In genomic region chr3:95124972-95125371, GRCm38 (mm10) we compare ENCODE assay signal across 9 mouse cellular contexts. TPM values are rescaled to one million over a fixed set of nuclear protein-coding genes. Genes with fewer than 3 reads are reported as not detected.
A peak's percentile ranks its signal among the peaks of the same experiment; 100 is the strongest.
DNase-seq lines count a peak whose midpoint lies in the region; ATAC-seq and TF ChIP-seq lines count a peak whose summit lies in the region.
"Had no signal": no experiment of that assay in that cellular context is flagged by ENCODE, and none has a peak within 500 bp of the region (broad histone marks: within the 10 kb centered on the region; RNA-seq: fewer than 3 reads in every experiment).

No protein-coding gene starts in this region.

- TF ChIP-seq EP300 in liver, postnatal 0 days (IDR thresholded peaks at IDR 0.05; ENCODE audit: low read depth), result no peak

- H3K9me3 ChIP-seq in forebrain, embryonic 12.5 days, result no peaks in the 10 kb centered on the region
- no peaks in the 10 kb centered on the region for H3K9me3 ChIP-seq in forebrain, embryonic 10.5 days
- H3K9me3 ChIP-seq in liver, postnatal 0 days (ENCODE audit: low read length), result no peaks in the 10 kb centered on the region
- H3K9me3 ChIP-seq in liver, embryonic 12.5 days (replicated peaks), result no peaks in the 10 kb centered on the region
- no peaks in the 10 kb centered on the region for H3K9me3 ChIP-seq in heart, embryonic 14.5 days (ENCODE audit: control insufficient read depth, low read length)

- no peak for TF ChIP-seq CTCF in liver, postnatal 0 days (IDR thresholded peaks at IDR 0.05; ENCODE audit: low read depth)

- no peak for ATAC-seq in forebrain, embryonic 12.5 days (ENCODE audit: low FRiP score)
- ATAC-seq in liver, postnatal 0 days, result peak; percentile 34; the same call in 1 of the 2 replicates
- ATAC-seq in liver, embryonic 12.5 days, result no peak
- ATAC-seq in heart, embryonic 14.5 days (ENCODE audit: insufficient number of reproducible peaks, insufficient read depth, low FRiP score, low read depth), result 0 out of 2 replicates have a peak, but pooled peaks have one; percentile 9

- H3K36me3 ChIP-seq in forebrain, embryonic 12.5 days (replicated peaks), result peaks cover 48% of the 10 kb centered on the region
- peaks cover 61% of the 10 kb centered on the region for H3K36me3 ChIP-seq in forebrain, embryonic 10.5 days (replicated peaks)
- H3K36me3 ChIP-seq in liver, postnatal 0 days (replicated peaks; ENCODE audit: insufficient read depth, low read length), result peaks cover 29% of the 10 kb centered on the region
- peaks cover 39% of the 10 kb centered on the region for H3K36me3 ChIP-seq in liver, embryonic 12.5 days
- peaks cover 51% of the 10 kb centered on the region for H3K36me3 ChIP-seq in heart, embryonic 14.5 days (ENCODE audit: control insufficient read depth, insufficient read depth, low read length)

- H3K27ac ChIP-seq in forebrain, embryonic 12.5 days, result 0 out of 2 replicates have a peak overlapping the region, but pooled peaks have one; percentile 31
- no peak overlapping the region for H3K27ac ChIP-seq in forebrain, embryonic 10.5 days
- H3K27ac ChIP-seq in liver, postnatal 0 days (ENCODE audit: low read depth), result no peak overlapping the region
- no peak overlapping the region for H3K27ac ChIP-seq in liver, embryonic 12.5 days
- H3K27ac ChIP-seq in heart, embryonic 14.5 days (replicated peaks in 1 of 2; ENCODE audit: control insufficient read depth in 1 of 2, insufficient read depth in 1 of 2, low read depth in 2 of 2, low read length in 2 of 2), result peak overlapping the region; percentile 24 to 64

- no peak for DNase-seq in forebrain, embryonic 10.5 days (ENCODE audit: extremely low spot score, low spot score)
- peak; percentile 60 for DNase-seq in liver, postnatal 0 days
- DNase-seq in lung, postnatal 4 days, result peak; percentile 80 to 88
- DNase-seq in urinary bladder, postnatal 25 days (ENCODE audit: low spot score), result no peak
- DNase-seq in cerebellum, adult 9-11 months, result no peak

- 46% methylated on average over 5 of the region's 5 CpGs for WGBS in forebrain, embryonic 12.5 days
- WGBS in forebrain, embryonic 10.5 days, result 61% methylated on average over 5 of the region's 5 CpGs
- WGBS in liver, postnatal 0 days (ENCODE audit: insufficient replicate concordance), result 40% methylated on average over 5 of the region's 5 CpGs
- 59% methylated on average over 5 of the region's 5 CpGs for WGBS in liver, embryonic 12.5 days (ENCODE audit: insufficient replicate concordance)
- WGBS in heart, embryonic 14.5 days, result 3% methylated on average over 5 of the region's 5 CpGs

- H3K27me3 ChIP-seq in forebrain, embryonic 12.5 days, result no peaks in the 10 kb centered on the region
- H3K27me3 ChIP-seq in forebrain, embryonic 10.5 days (ENCODE audit: poor library complexity, severe bottlenecking), result no peaks in the 10 kb centered on the region
- no peaks in the 10 kb centered on the region for H3K27me3 ChIP-seq in liver, postnatal 0 days (ENCODE audit: insufficient read depth, low read length)
- no peaks in the 10 kb centered on the region for H3K27me3 ChIP-seq in liver, embryonic 12.5 days (replicated peaks)
- no peaks in the 10 kb centered on the region for H3K27me3 ChIP-seq in heart, embryonic 14.5 days (ENCODE audit: control insufficient read depth, insufficient read depth, low read length)

- H3K4me3 ChIP-seq in forebrain, embryonic 12.5 days (replicated peaks), result no peak overlapping the region
- no peak overlapping the region for H3K4me3 ChIP-seq in forebrain, embryonic 10.5 days
- no peak overlapping the region for H3K4me3 ChIP-seq in liver, postnatal 0 days (ENCODE audit: low read depth, low read length)
- H3K4me3 ChIP-seq in liver, embryonic 12.5 days, result no peak overlapping the region
- no peak overlapping the region for H3K4me3 ChIP-seq in heart, embryonic 14.5 days (ENCODE audit: control insufficient read depth in 1 of 2, insufficient read depth in 1 of 2, low read depth in 1 of 2, low read length in 2 of 2)
- H3K4me3 ChIP-seq: myocyte had no signal

- H3K9ac ChIP-seq in forebrain, embryonic 12.5 days, result no peak overlapping the region
- no peak overlapping the region for H3K9ac ChIP-seq in liver, postnatal 0 days (replicated peaks)
- no peak overlapping the region for H3K9ac ChIP-seq in liver, embryonic 12.5 days
- H3K9ac ChIP-seq in heart, embryonic 14.5 days (ENCODE audit: low read length), result no peak overlapping the region; the same call in 1 of the 2 replicates

- no peak overlapping the region for H3K4me2 ChIP-seq in forebrain, embryonic 12.5 days
- no peak overlapping the region for H3K4me2 ChIP-seq in liver, postnatal 0 days (ENCODE audit: low read depth, low read length)
- H3K4me2 ChIP-seq in liver, embryonic 12.5 days, result no peak overlapping the region
- H3K4me2 ChIP-seq in heart, embryonic 14.5 days (ENCODE audit: low read length), result peak overlapping the region; percentile 30

- peaks cover 5% of the 10 kb centered on the region; the same call in 1 of the 2 replicates for H3K4me1 ChIP-seq in forebrain, embryonic 12.5 days
- 0 out of 2 replicates have a peak, but pooled peaks cover 7% of the 10 kb centered on the region for H3K4me1 ChIP-seq in forebrain, embryonic 10.5 days
- peaks cover 8% of the 10 kb centered on the region for H3K4me1 ChIP-seq in liver, postnatal 0 days (ENCODE audit: insufficient read depth)
- H3K4me1 ChIP-seq in liver, embryonic 12.5 days, result peaks cover 7% of the 10 kb centered on the region
- peaks cover 14% of the 10 kb centered on the region in 2 experiments for H3K4me1 ChIP-seq in heart, embryonic 14.5 days (ENCODE audit: control insufficient read depth in 2 of 2, insufficient read depth in 2 of 2, low read length in 2 of 2)

RNA-seq across cellular contexts. Expression of gene Tmod4, which starts 0.7 kb away (rescaled TPM):
- 0.97 and 1.1 TPM in 2 replicates for polyA plus RNA-seq in forebrain, embryonic 12.5 days (2016; fragmentation: Nextera tagmentation; extraction: Ambion mirVana)
- polyA plus RNA-seq in forebrain, embryonic 10.5 days (2016; fragmentation: Nextera tagmentation; extraction: Ambion mirVana), result 0.77 and 1.00 TPM in 2 replicates
- 0.19 and 1.5 TPM in 2 replicates for polyA plus RNA-seq in liver, postnatal 0 days (2015; fragmentation: Nextera tagmentation; extraction: Ambion mirVana)
- polyA plus RNA-seq in liver, embryonic 12.5 days (2016; fragmentation: Nextera tagmentation; extraction: Ambion mirVana), result 0.19 and 0.51 TPM in 2 replicates
- polyA plus RNA-seq in heart, embryonic 14.5 days (2014; fragmentation: Nextera tagmentation; extraction: Ambion mirVana), result 1.6 and 2.2 TPM in 2 replicates

RNA-seq across cellular contexts. Expression of gene Scnm1, which starts 8.8 kb away (rescaled TPM):
- polyA plus RNA-seq in forebrain, embryonic 12.5 days (2016; fragmentation: Nextera tagmentation; extraction: Ambion mirVana), result 84.6 and 95.1 TPM in 2 replicates
- polyA plus RNA-seq in forebrain, embryonic 10.5 days (2016; fragmentation: Nextera tagmentation; extraction: Ambion mirVana), result 75.8 and 80.7 TPM in 2 replicates
- polyA plus RNA-seq in liver, postnatal 0 days (2015; fragmentation: Nextera tagmentation; extraction: Ambion mirVana), result 19.3 and 23.7 TPM in 2 replicates
- polyA plus RNA-seq in liver, embryonic 12.5 days (2016; fragmentation: Nextera tagmentation; extraction: Ambion mirVana), result 38.2 and 39.7 TPM in 2 replicates
- polyA plus RNA-seq in heart, embryonic 14.5 days (2014; fragmentation: Nextera tagmentation; extraction: Ambion mirVana), result 58.5 and 58.7 TPM in 2 replicates

RNA-seq across cellular contexts. Expression of gene Lysmd1, which starts 8.9 kb away (rescaled TPM):
- 19.7 and 21.1 TPM in 2 replicates for polyA plus RNA-seq in forebrain, embryonic 12.5 days (2016; fragmentation: Nextera tagmentation; extraction: Ambion mirVana)
- 12.6 and 13.3 TPM in 2 replicates for polyA plus RNA-seq in forebrain, embryonic 10.5 days (2016; fragmentation: Nextera tagmentation; extraction: Ambion mirVana)
- polyA plus RNA-seq in liver, postnatal 0 days (2015; fragmentation: Nextera tagmentation; extraction: Ambion mirVana), result 6.7 and 7.0 TPM in 2 replicates
- 7.9 and 8.6 TPM in 2 replicates for polyA plus RNA-seq in liver, embryonic 12.5 days (2016; fragmentation: Nextera tagmentation; extraction: Ambion mirVana)
- 8.1 and 8.4 TPM in 2 replicates for polyA plus RNA-seq in heart, embryonic 14.5 days (2014; fragmentation: Nextera tagmentation; extraction: Ambion mirVana)

RNA-seq across cellular contexts. Expression of gene Vps72, which starts 14.2 kb away (rescaled TPM):
- polyA plus RNA-seq in forebrain, embryonic 12.5 days (2016; fragmentation: Nextera tagmentation; extraction: Ambion mirVana), result 242 and 252 TPM in 2 replicates
- 275 and 276 TPM in 2 replicates for polyA plus RNA-seq in forebrain, embryonic 10.5 days (2016; fragmentation: Nextera tagmentation; extraction: Ambion mirVana)
- polyA plus RNA-seq in liver, postnatal 0 days (2015; fragmentation: Nextera tagmentation; extraction: Ambion mirVana), result 27.4 and 27.9 TPM in 2 replicates
- 53.7 and 56.2 TPM in 2 replicates for polyA plus RNA-seq in liver, embryonic 12.5 days (2016; fragmentation: Nextera tagmentation; extraction: Ambion mirVana)
- polyA plus RNA-seq in heart, embryonic 14.5 days (2014; fragmentation: Nextera tagmentation; extraction: Ambion mirVana), result 87.5 and 95.7 TPM in 2 replicates

RNA-seq across cellular contexts. Expression of gene Tnfaip8l2, which starts 17.2 kb away (rescaled TPM):
- 1.5 and 2.0 TPM in 2 replicates for polyA plus RNA-seq in forebrain, embryonic 12.5 days (2016; fragmentation: Nextera tagmentation; extraction: Ambion mirVana)
- 1.4 and 1.5 TPM in 2 replicates for polyA plus RNA-seq in forebrain, embryonic 10.5 days (2016; fragmentation: Nextera tagmentation; extraction: Ambion mirVana)
- 13.0 and 13.1 TPM in 2 replicates for polyA plus RNA-seq in liver, postnatal 0 days (2015; fragmentation: Nextera tagmentation; extraction: Ambion mirVana)
- 5.1 and 5.3 TPM in 2 replicates for polyA plus RNA-seq in liver, embryonic 12.5 days (2016; fragmentation: Nextera tagmentation; extraction: Ambion mirVana)
- polyA plus RNA-seq in heart, embryonic 14.5 days (2014; fragmentation: Nextera tagmentation; extraction: Ambion mirVana), result 2.6 and 3.3 TPM in 2 replicates

Comparison
In these comparisons a context has a peak if more than half of its experiments do, and no peak if none do; other contexts are left out.
1. ATAC-seq: peak in liver, postnatal 0 days (single experiment) and heart, embryonic 14.5 days (single experiment); none in forebrain, embryonic 12.5 days (single experiment) and liver, embryonic 12.5 days (single experiment).
2. H3K27ac ChIP-seq: peak in forebrain, embryonic 12.5 days (single experiment) and heart, embryonic 14.5 days (2 of 2); none in forebrain, embryonic 10.5 days (single experiment), liver, postnatal 0 days (single experiment) and liver, embryonic 12.5 days (single experiment).
3. DNase-seq: peak in liver, postnatal 0 days (single experiment) and lung, postnatal 4 days (2 of 2); none in forebrain, embryonic 10.5 days (single experiment), urinary bladder, postnatal 25 days (single experiment) and cerebellum, adult 9-11 months (single experiment).